Mouse (Mus musculus): ENCODE data around the gene Sik1.

The Sik1 gene

GRCm38 (mm10) chr17:31875326-31875930 is 19.8 kb upstream of the Sik1 start:
- DNase-seq (ENCODE audit: low read depth, low spot score) = no peak

GRCm38 (mm10) chr17:31874691-31875090 is 19.1 kb upstream of the Sik1 start:
- DNase-seq (ENCODE audit: low read depth, low spot score) = no peak

GRCm38 (mm10) chr17:31873973-31874372 is 18.4 kb upstream of the Sik1 start:
- DNase-seq (ENCODE audit: low read depth, low spot score) = no peak

GRCm38 (mm10) chr17:31873185-31873870 is 17.7 kb upstream of the Sik1 start:
- no peak for DNase-seq (ENCODE audit: low read depth, low spot score)

GRCm38 (mm10) chr17:31872826-31873165 is 17.2 kb upstream of the Sik1 start:
- DNase-seq (ENCODE audit: low read depth, low spot score) = no peak

- DNase-seq (ENCODE audit: low read depth, low spot score) = no peak
Observed at GRCm38 (mm10) chr17:31871968-31872825, 16.6 kb upstream of the Sik1 start.

GRCm38 (mm10) chr17:31870931-31871421 is 15.4 kb upstream of the Sik1 start:
- no peak for DNase-seq (ENCODE audit: low read depth, low spot score)

GRCm38 (mm10) chr17:31870446-31870845 is 14.8 kb upstream of the Sik1 start:
- DNase-seq (ENCODE audit: low read depth, low spot score) = no peak

GRCm38 (mm10) chr17:31868076-31868475 is 12.5 kb upstream of the Sik1 start:
- DNase-seq (ENCODE audit: low read depth, low spot score) = no peak

GRCm38 (mm10) chr17:31867061-31867460 is 11.5 kb upstream of the Sik1 start:
- no peak for DNase-seq (ENCODE audit: low read depth, low spot score)

GRCm38 (mm10) chr17:31865636-31866035 is 10.0 kb upstream of the Sik1 start:
- no peak for DNase-seq (ENCODE audit: low read depth, low spot score)

GRCm38 (mm10) chr17:31864666-31865450 is 9.3 kb upstream of the Sik1 start:
- DNase-seq (ENCODE audit: low read depth, low spot score) = no peak

GRCm38 (mm10) chr17:31863151-31863815 is 7.7 kb upstream of the Sik1 start:
- no peak for DNase-seq (ENCODE audit: low read depth, low spot score)

GRCm38 (mm10) chr17:31862136-31862535 is 6.5 kb upstream of the Sik1 start:
- DNase-seq (ENCODE audit: low read depth, low spot score) = no peak

- no peak for DNase-seq (ENCODE audit: low read depth, low spot score)
Observed at GRCm38 (mm10) chr17:31861661-31862060, 6.1 kb upstream of the Sik1 start.

GRCm38 (mm10) chr17:31860856-31861255 is 5.3 kb upstream of the Sik1 start:
- DNase-seq (ENCODE audit: low read depth, low spot score) = no peak

- DNase-seq (ENCODE audit: low read depth, low spot score) = no peak
Observed at GRCm38 (mm10) chr17:31859367-31859766, 3.8 kb upstream of the Sik1 start.

- DNase-seq (ENCODE audit: low read depth, low spot score) = no peak
Observed at GRCm38 (mm10) chr17:31858786-31859185, 3.2 kb upstream of the Sik1 start.

GRCm38 (mm10) chr17:31857903-31858426 is 2.4 kb upstream of the Sik1 start:
- DNase-seq (ENCODE audit: low read depth, low spot score) = no peak

GRCm38 (mm10) chr17:31857251-31857650 is 1.6 kb upstream of the Sik1 start:
- no peak for DNase-seq (ENCODE audit: low read depth, low spot score)

Data from brain, embryonic 18.5 days (tissue).